Mouse (Mus musculus): ENCODE data around the gene Car14. TPM values are rescaled to one million over a fixed set of nuclear protein-coding genes. Genes with fewer than 3 reads are reported as not detected.
A peak's percentile ranks its signal among the peaks of the same experiment; 100 is the strongest.
"Not testable (repeated sequence)": the region's sequence is repeated elsewhere in the genome, so short reads cannot be mapped to it uniquely, and the experiment has no call there.

Car14 gene
- polyA plus RNA-seq, 1 experiment from 2014 or later: 36.8 TPM

DNA sequence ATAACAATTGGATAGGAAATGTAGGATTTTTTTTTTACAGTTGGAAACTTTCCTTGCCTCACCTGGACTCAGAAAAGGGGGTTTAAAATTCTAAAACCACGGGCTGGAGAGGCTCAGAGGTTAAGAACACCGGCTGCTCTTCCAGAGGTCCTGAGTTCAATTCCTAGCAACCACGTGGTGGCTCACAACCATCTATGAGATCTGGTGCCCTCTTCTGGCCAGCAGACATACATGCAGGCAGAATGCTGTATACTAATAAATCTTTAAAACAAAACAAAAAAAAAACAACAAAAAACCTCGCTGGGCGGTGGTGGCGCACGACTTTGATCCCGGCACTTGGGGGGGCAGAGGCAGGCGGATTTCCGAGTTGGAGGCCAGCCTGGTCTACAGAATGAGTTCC, 43.3 kb downstream of the Car14 start:
- Histone ChIP-seq H3K36me3 (peaks cover 34% of the 10 kb centered on the region), H3K27ac (no peak overlapping the region), H3K9ac (no peak overlapping the region), H3K9me3 (no peaks in the 10 kb centered on the region), H3K27me3 (no peaks in the 10 kb centered on the region), H3K4me2 (replicated peaks) (no peak overlapping the region), H3K4me3 (no peak overlapping the region), H3K4me1 (0 out of 2 replicates have a peak, but pooled peaks cover under 1% of the 10 kb centered on the region)
- ATAC-seq (ENCODE audit: low FRiP score, low read depth): no peak
- WGBS: 78% methylated on average over 10 of the region's 10 CpGs

DNA sequence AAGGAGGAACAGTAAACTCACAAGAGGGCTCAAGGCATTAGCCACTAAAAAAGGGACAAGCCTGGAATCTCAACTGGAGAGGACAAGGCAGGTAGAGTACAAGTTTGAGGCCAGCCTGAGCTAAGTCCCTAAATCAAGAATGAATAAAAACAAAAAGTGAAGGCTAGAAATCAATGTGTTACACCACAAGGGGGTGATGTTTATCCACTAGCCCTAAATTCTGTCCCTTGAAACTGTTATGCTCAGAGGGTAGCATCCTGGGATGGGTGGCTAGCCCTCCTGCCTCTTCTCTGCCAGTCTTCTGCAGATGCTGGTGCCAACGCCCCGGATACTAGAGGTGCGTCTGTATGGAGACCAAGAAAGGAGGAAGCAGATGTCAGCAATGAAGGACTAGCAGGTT, 44.2 kb downstream of the Car14 start:
- 86% methylated on average over 3 of the region's 3 CpGs for WGBS
- Histone ChIP-seq H3K27me3 (no peaks in the 10 kb centered on the region), H3K4me2 (replicated peaks) (no peak overlapping the region), H3K4me3 (no peak overlapping the region), H3K27ac (no peak overlapping the region), H3K9ac (no peak overlapping the region), H3K4me1 (0 out of 2 replicates have a peak, but pooled peaks cover 2% of the 10 kb centered on the region), H3K9me3 (no peaks in the 10 kb centered on the region), H3K36me3 (peaks cover 25% of the 10 kb centered on the region)
- ATAC-seq (ENCODE audit: low FRiP score, low read depth): no peak

DNA sequence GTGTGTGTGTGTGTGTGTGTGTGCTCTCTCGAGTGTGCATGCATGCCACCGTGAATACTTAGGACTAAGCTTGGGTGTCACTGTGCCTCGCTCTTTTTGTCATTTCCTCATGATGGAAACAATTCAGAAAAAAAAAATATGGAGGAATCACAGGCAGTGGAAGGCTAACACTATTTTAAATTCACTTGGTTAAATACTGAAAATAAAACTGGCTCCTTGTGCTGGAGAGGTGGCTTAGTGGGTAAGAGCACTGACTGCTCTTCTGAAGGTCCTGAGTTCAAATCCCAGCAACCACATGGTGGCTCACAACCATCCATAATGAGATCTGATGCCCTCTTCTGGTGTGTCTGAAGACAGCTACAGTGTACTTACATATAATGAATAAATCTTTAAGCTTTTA, 46.2 kb downstream of the Car14 start:
- peaks cover 15% of the 10 kb centered on the region for H3K36me3 ChIP-seq
- H3K9ac ChIP-seq; ATAC-seq (ENCODE audit: low FRiP score, low read depth); H3K9me3 ChIP-seq; H3K27ac ChIP-seq; H3K4me3 ChIP-seq; H3K27me3 ChIP-seq; H3K4me2 ChIP-seq (replicated peaks): not testable (repeated sequence)
- WGBS: 81% methylated on average over 3 of the region's 3 CpGs
- H3K4me1 ChIP-seq: peaks cover 11% of the 10 kb centered on the region

DNA sequence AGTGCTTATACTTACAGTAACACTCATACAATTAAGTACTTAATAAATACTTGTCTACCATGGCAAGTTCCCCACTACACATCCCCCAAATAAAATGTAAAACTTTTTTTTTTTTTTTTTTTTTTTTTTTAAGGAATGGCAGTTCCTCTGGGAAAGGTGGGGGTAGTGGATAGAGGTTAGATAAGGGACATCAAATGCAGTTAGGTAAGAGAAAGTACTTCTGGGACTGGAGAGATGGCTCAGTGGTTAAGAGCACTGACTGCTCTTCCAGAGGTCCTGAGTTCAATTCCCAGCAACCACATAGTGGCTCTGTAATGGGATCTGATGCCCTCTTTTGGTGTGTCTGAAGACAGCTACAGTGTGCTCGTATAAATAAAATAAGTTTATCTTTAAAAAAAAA, 47.4 kb downstream of the Car14 start:
- peaks cover 11% of the 10 kb centered on the region for H3K4me1 ChIP-seq
- not testable (repeated sequence) for H3K9ac ChIP-seq; H3K27me3 ChIP-seq; H3K27ac ChIP-seq; H3K9me3 ChIP-seq; H3K4me2 ChIP-seq (replicated peaks); ATAC-seq (ENCODE audit: low FRiP score, low read depth); H3K4me3 ChIP-seq
- H3K36me3 ChIP-seq: peaks cover 20% of the 10 kb centered on the region
- 71% methylated on average over 1 of the region's 1 CpGs for WGBS

GRCm38 (mm10) chr3:95856115-95856514, 48.4 kb downstream of the Car14 start:
- Histone ChIP-seq H3K4me1 (peaks cover 11% of the 10 kb centered on the region), H3K27ac (peak overlapping the region; percentile 78), H3K4me2 (replicated peaks) (peak overlapping the region; percentile 69), H3K4me3 (peak overlapping the region; percentile 86), H3K36me3 (peaks cover 24% of the 10 kb centered on the region), H3K27me3 (no peaks in the 10 kb centered on the region), H3K9me3 (no peaks in the 10 kb centered on the region), H3K9ac (peak overlapping the region; percentile 88)
- 28% methylated on average over 7 of the region's 7 CpGs for WGBS
- peak; percentile 13; the same call in 1 of the 2 replicates for ATAC-seq (ENCODE audit: low FRiP score, low read depth)

DNA sequence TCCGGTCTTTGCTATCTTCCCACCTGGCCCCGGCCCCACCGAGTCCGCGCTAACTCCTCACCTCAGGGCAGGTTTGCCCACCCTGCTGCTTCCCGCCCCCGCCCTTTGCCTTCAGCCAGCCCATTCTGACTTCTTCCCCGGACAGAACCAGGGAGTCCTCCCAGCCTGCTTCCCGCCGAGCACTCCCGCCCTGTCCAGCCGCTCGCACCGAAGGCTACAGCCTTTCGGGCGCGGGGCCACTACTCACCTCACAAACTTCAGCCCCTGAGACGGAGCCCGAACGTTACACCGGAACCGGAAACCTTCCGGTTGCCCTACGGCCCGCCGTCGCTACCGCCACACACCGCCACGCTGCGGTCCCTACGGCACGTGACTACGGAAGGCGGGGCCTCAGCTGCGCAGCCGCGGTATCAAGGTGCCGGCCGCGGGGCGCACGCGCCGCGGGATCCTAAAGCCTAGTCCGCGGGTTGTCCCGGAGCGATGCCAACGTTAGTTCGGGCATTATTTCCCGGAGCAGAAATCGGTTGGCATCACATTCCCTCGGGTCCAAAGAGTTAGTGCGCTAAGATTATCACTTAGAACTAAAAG, 48.9 kb downstream of the Car14 start, which contains the start of gene Prpf3:
Gene Prpf3, minus strand, starts transcription at position 384 of the 588 bp plus-strand sequence.
- Histone ChIP-seq H3K9ac (peak within 1 kb of the TSS; percentile 88), H3K9me3 (no peaks in the 10 kb centered on the region), H3K36me3 (peaks cover 29% of the 10 kb centered on the region), H3K4me2 (replicated peaks) (peak within 1 kb of the TSS; percentile 69), H3K4me1 (peaks cover 11% of the 10 kb centered on the region), H3K27ac (peak within 1 kb of the TSS; percentile 83), H3K27me3 (no peaks in the 10 kb centered on the region), H3K4me3 (peak within 1 kb of the TSS; percentile 86)
- peak; percentile 98 for ATAC-seq (ENCODE audit: low FRiP score, low read depth)
- under 1% methylated on average over 56 of the region's 56 CpGs for WGBS

DNA sequence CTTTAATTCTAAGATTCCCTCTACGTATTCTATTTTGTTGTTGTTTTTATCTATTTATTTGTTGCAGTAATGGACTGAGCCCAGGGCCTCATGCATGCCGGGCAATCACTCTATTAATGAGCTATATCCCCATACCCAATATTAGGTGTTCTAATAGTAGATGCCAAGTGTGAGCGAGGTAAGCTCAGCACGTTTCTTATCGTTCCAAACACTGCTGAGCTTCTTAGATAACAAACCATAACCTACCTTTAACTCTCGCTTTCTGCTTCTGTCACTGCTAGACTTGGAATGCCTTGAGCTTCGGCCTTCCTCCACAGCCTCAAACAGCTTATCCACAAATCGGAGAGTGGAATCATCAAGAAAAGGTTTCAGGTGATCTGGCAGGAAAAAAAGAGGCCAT, 53.2 kb downstream of the Car14 start:
- Histone ChIP-seq H3K27me3 (no peaks in the 10 kb centered on the region), H3K4me2 (replicated peaks) (no peak overlapping the region), H3K36me3 (peaks cover 71% of the 10 kb centered on the region), H3K27ac (no peak overlapping the region), H3K4me1 (peaks cover 11% of the 10 kb centered on the region), H3K4me3 (no peak overlapping the region), H3K9ac (no peak overlapping the region), H3K9me3 (no peaks in the 10 kb centered on the region)
- ATAC-seq (ENCODE audit: low FRiP score, low read depth): no peak
- 94% methylated on average over 8 of the region's 8 CpGs for WGBS

DNA sequence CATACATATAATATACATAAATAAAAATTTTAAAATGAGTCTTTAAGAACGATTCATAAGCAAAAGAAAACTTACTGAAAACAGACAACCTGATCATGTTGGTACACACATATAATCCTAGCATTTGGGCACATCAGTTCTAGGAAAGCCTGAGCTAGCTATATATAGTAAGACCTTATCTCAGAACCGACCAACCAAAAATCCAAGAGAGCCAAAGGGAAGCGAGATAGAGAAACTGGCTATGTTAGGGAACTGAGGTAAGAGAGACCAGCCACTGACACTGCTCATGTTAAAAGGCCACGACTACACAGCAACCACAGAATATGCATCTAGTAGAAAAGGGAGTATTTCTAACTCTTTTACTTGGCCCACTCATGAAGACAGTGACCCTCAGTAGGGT, 53.9 kb downstream of the Car14 start:
- Histone ChIP-seq H3K9ac (no peak overlapping the region), H3K9me3 (no peaks in the 10 kb centered on the region), H3K36me3 (peaks cover 78% of the 10 kb centered on the region), H3K27me3 (no peaks in the 10 kb centered on the region), H3K4me2 (replicated peaks) (no peak overlapping the region), H3K4me3 (no peak overlapping the region), H3K4me1 (peaks cover 9% of the 10 kb centered on the region), H3K27ac (no peak overlapping the region)
- no peak for ATAC-seq (ENCODE audit: low FRiP score, low read depth)
- WGBS: 86% methylated on average over 4 of the region's 4 CpGs

Other genes starting within 250 kb of the Car14 start
- gene Mcl1, start 245.9 kb downstream of the Car14 start, polyA plus RNA-seq (2015; fragmentation: Nextera tagmentation; extraction: Ambion mirVana): 42.3 and 43.4 TPM in 2 replicates
- 2.7 and 4.1 TPM in 2 replicates for gene Adamtsl4, start 216.8 kb downstream of the Car14 start, polyA plus RNA-seq (2015; fragmentation: Nextera tagmentation; extraction: Ambion mirVana)
- gene Ecm1, start 165.1 kb downstream of the Car14 start, polyA plus RNA-seq (2015; fragmentation: Nextera tagmentation; extraction: Ambion mirVana): 4.8 and 6.0 TPM in 2 replicates
- 47.6 and 47.8 TPM in 2 replicates for gene Tars2, start 144.5 kb downstream of the Car14 start, polyA plus RNA-seq (2015; fragmentation: Nextera tagmentation; extraction: Ambion mirVana)
- gene Rprd2, start 85.8 kb downstream of the Car14 start, polyA plus RNA-seq (2015; fragmentation: Nextera tagmentation; extraction: Ambion mirVana): 22.3 and 24.5 TPM in 2 replicates
- 52.3 and 62.3 TPM in 2 replicates for gene Prpf3, start 48.8 kb downstream of the Car14 start, polyA plus RNA-seq (2015; fragmentation: Nextera tagmentation; extraction: Ambion mirVana)
- gene Mrps21, start 33.2 kb downstream of the Car14 start, polyA plus RNA-seq (2015; fragmentation: Nextera tagmentation; extraction: Ambion mirVana): 311 and 318 TPM in 2 replicates
- 9.7 and 10.2 TPM in 2 replicates for gene Ciart, start 22.4 kb downstream of the Car14 start, polyA plus RNA-seq (2015; fragmentation: Nextera tagmentation; extraction: Ambion mirVana)
- gene BC028528, start 12.7 kb downstream of the Car14 start, polyA plus RNA-seq (2015; fragmentation: Nextera tagmentation; extraction: Ambion mirVana): 14.5 and 16.1 TPM in 2 replicates
- gene Aph1a, start 10.7 kb downstream of the Car14 start, polyA plus RNA-seq (2015; fragmentation: Nextera tagmentation; extraction: Ambion mirVana): 30.2 and 30.9 TPM in 2 replicates
- 231 and 249 TPM in 2 replicates for gene Anp32e, start 24.6 kb upstream of the Car14 start, polyA plus RNA-seq (2015; fragmentation: Nextera tagmentation; extraction: Ambion mirVana)
- gene Plekho1, start 91.3 kb upstream of the Car14 start, polyA plus RNA-seq (2015; fragmentation: Nextera tagmentation; extraction: Ambion mirVana): 58.3 and 60.0 TPM in 2 replicates
- gene Vps45, start 153.8 kb upstream of the Car14 start, polyA plus RNA-seq (2015; fragmentation: Nextera tagmentation; extraction: Ambion mirVana): 39.4 and 39.5 TPM in 2 replicates
- gene Otud7b, start 199.8 kb upstream of the Car14 start, polyA plus RNA-seq (2015; fragmentation: Nextera tagmentation; extraction: Ambion mirVana): 28.8 and 30.3 TPM in 2 replicates